Mouse (Mus musculus): Measurements from ENCODE around the gene Gabarapl2. TPM values are rescaled to one million over a fixed set of nuclear protein-coding genes. Genes with fewer than 3 reads are reported as not detected.

Gene Gabarapl2
- 327 TPM for polyA plus RNA-seq (2017; shearing (Covaris generic))

DNA sequence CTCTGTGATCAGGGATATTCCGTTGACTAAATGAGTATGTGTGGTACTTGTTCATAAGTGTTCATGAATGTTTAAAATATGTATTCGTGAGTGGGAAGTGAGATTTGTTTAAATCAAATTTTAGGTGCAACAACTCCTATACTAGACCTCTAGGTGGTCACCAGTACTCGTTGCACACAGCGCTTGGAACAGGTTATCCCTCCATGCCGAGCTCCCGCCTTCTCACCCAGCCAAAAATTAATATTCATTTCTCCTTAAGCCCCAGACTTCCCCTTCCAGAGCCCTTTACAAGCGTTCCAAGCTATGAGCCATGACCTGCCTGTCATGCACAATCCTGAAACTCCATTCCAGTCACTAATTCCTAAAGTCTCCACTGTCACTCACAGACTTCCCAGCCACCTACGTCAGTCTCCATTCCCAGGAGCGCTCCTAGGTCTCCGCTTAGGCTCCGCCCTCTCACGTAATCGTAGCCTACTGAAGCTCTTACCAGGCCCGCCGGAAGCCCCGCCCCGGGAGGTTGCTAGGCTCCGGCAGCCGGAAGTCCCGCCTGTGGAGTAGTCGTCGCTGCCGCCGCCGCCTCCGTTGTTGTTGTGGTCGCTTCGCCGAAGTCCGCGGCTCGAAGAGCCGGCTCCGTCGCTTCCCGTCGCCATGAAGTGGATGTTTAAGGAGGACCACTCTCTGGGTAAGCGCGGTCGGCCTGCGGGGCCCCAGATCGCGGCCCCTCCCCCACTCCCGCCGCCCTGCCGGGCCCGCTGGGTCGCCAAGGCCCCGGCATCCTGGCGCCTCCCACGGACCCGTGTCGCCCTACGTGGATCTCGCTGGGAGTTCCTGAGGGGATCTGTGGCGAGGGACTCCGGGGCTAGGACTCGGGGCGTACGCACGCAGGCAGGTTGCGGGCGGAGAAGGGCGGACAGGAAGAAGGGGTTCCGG, at the start of gene Gabarapl2:
Gene Gabarapl2 (plus strand): TSS at position 533 of the 930 bp plus-strand sequence.

DNA sequence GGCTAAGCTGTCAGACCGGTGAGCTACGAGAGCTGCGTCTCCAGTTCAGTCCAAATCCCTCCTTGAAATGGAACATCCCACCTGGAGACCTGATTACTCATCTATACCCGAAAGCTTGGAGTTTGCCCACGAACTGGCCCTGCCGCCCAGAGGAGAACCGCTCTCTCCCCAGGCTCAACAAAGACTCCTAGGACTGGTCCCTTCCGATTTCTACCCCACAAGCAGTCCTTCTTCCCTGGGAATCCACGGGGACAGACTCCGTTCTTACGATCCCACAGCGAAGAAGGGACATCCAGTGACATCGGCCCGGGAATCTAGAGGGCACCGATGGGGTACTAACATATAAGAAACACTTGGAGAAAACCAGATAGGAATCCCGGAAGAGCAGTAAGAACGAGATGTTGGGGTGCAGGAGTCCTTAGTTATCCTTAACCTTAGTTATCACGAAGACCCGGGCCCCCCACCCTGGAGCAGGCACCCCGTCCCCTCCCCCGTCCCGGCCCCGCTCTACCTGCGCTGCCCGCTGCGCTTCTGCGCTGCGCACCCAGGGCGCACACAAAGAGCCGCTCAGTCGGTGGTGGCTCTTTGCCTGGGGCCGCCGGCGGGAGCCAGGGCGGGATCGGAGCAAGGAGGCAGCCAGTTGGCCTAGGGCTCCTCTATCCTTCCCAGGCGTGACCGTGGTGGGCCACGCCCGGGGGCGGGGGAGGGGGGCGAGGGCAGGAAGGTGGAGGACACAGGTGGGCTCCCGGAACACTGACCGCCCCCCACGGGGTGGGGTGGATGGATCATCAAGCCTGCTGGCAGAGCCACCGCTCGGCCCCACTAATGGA, 30.7 kb upstream of the Gabarapl2 start, which contains the start of gene Chst5:
Gene Chst5 (minus strand): TSS at position 827 of the 830 bp plus-strand sequence.

DNA sequence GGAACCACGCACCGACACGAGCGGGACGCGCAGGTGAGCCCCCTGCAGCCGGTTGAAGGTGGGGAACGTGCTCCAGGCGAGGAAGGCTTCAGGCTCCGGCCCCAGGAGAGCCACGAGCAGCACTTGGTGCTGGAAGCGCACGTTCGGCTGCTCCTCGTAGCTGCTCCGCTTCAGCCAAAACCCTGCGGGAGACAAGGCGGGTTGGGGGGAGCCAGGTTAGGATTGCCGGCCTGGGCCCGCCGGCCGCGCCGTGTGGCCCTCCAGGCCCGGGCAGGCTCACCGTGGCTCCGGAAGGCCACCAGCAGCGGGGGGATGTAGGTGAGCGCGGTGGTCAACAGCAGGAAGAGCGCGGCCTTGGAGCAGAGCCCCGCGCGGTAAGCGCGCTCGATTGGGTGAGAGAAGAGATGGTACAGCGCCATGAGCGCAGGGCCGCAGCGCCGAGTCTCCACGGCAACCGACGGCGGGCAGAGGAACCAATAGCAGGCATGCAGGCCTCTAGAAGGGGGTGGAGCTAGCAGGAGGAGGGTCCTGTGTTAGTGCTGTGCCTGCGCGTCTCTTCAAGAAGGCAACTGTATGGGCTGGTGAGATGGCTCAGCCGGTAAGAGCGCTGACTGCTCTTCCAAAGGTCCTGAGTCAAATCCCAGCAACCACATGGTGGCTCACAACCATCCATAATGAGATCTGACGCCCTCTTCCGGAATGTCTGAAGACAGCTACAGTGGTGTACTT, 7.0 kb upstream of the Gabarapl2 start, which contains the start of gene Tmem231:
Gene Tmem231 (minus strand): TSS at position 534 of the 729 bp plus-strand sequence.

DNA sequence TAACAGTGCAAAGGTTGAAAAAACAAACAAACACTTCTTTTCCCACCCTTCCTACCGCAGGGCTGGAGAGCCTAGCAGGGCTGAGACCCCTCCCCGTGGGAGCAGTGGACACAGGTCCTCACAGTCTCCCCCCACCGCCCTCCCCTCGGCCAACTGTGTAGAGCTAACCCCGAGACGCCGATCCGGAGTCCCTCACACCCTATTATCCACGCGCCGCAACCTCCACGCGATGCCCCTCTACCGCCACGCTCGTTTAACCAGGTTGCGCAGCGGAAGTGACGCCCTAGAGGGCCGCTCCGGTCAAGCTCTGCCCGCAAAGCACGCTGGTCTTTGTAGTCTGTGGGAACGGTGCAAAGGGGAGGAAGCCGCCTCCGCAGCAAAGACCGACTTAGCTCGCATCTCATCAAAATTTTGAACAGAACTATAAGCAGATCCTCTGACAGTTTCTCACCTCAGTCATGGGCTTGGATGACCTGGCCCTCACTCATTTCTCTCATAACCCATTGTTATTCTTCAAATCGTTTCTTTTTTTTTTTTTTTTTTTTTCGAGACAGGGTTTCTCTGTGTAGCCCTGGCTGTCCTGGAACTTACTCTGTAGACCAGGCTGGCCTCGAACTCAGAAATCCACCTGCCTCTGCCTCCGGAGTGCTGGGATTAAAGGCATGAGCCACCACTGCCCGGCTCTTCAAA, 51.7 kb downstream of the Gabarapl2 start, which contains the start of gene Adat1:
Gene Adat1 (minus strand): TSS at position 290 of the 690 bp plus-strand sequence.

Other genes starting within 250 kb of the Gabarapl2 start
- not detected for gene Ctrb1, start 249.7 kb upstream of the Gabarapl2 start, polyA plus RNA-seq (2017; shearing (Covaris generic))
- 0.29 TPM for gene Bcar1, start 196.9 kb upstream of the Gabarapl2 start, polyA plus RNA-seq (2017; shearing (Covaris generic))
- 60.3 TPM for gene Cfdp1, start 86.4 kb upstream of the Gabarapl2 start, polyA plus RNA-seq (2017; shearing (Covaris generic))
- 1.2 TPM for gene Tmem170, start 64.0 kb upstream of the Gabarapl2 start, polyA plus RNA-seq (2017; shearing (Covaris generic))
- gene Chst5, start 30.3 kb upstream of the Gabarapl2 start, polyA plus RNA-seq (2017; shearing (Covaris generic)): 0.17 TPM
- 0.99 TPM for gene Tmem231, start 6.8 kb upstream of the Gabarapl2 start, polyA plus RNA-seq (2017; shearing (Covaris generic))
- 4.1 TPM for gene Adat1, start 51.6 kb downstream of the Gabarapl2 start, polyA plus RNA-seq (2017; shearing (Covaris generic))
- 78.8 TPM for gene Kars, start 70.6 kb downstream of the Gabarapl2 start, polyA plus RNA-seq (2017; shearing (Covaris generic))
- gene Terf2ip, start 70.7 kb downstream of the Gabarapl2 start, polyA plus RNA-seq (2017; shearing (Covaris generic)): 17.3 TPM
- 2.4 TPM for gene Gm6793, start 74.3 kb downstream of the Gabarapl2 start, polyA plus RNA-seq (2017; shearing (Covaris generic))

Data from effector memory CD4-positive, alpha-beta T cell, adult 7 months (primary cell).